Mouse (Mus musculus): ENCODE results near the gene Tnfaip8l3.
A peak's percentile ranks its signal among the peaks of the same experiment; 100 is the strongest.

Gene Tnfaip8l3

GRCm38 (mm10) chr9:53990921-53991320 is 77.3 kb downstream of the Tnfaip8l3 start:
- DNase-seq (ENCODE audit: low read depth, low spot score) = peak; percentile 61

DNA sequence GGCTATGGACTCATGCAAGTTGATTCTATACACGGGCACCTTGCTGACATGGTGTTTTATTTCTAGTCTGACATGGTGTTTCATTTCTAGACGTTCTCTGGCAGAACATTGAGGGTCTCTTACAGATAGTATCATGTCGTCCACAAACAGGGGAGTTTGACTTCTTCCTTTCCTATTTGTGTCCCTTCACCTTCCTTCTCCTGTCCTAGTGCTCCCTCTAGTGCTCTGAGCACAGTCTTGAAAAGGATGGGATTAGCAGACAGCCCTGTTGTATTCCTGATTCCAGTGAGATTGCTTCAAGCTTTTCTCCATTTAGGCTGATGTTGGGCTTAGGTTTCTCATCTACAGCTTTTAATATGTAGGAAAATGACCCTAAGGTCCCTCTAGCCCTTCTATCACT is 81.2 kb downstream of the Tnfaip8l3 start:
- peak; percentile 58 for DNase-seq (ENCODE audit: low read depth, low spot score)

- DNase-seq (ENCODE audit: low read depth, low spot score) = peak; percentile 41
Measured at GRCm38 (mm10) chr9:53984868-53985267, 83.3 kb downstream of the Tnfaip8l3 start.

- peak; percentile 70 for DNase-seq (ENCODE audit: low read depth, low spot score)
Measured at GRCm38 (mm10) chr9:53975122-53975518, 93.1 kb downstream of the Tnfaip8l3 start, which contains the start of gene Elmod1. Gene Elmod1 (minus strand): TSS chr9:53975301.

GRCm38 (mm10) chr9:53974328-53975121 is 93.7 kb downstream of the Tnfaip8l3 start:
- peak; percentile 51 for DNase-seq (ENCODE audit: low read depth, low spot score)

- no peak for DNase-seq (ENCODE audit: low read depth, low spot score)
Measured at GRCm38 (mm10) chr9:53973929-53974327, 94.3 kb downstream of the Tnfaip8l3 start.
